Mouse (Mus musculus) macrophage (primary cell): ENCODE results near the gene Acox1. TPM values are rescaled to one million over a fixed set of nuclear protein-coding genes. Genes with fewer than 3 reads are reported as not detected.

Source experiments
- H3K27ac ChIP-seq: fragments of 350-480 bp; formaldehyde crosslinking; 2 replicates; pipeline ENCODE4 v1.9.0; 2021
- H3K36me3 ChIP-seq: fragments of 350-480 bp; formaldehyde crosslinking; 2 replicates; pipeline ENCODE4 v1.9.0; 2021; ENCODE audit errors: inconsistent target
- H3K4me3 ChIP-seq: fragments of 350-480 bp; formaldehyde crosslinking; 2 replicates; pipeline ENCODE4 v1.9.0; 2021; ENCODE audit errors: inconsistent target
- H3K79me2 ChIP-seq: fragments of 350-480 bp; formaldehyde crosslinking; 2 replicates; pipeline ENCODE4 v1.9.0; 2021; ENCODE audit errors: inconsistent target
- WGBS: methylation state at CpG from one replicate; pipeline ENCODE4 v1.1.7; 2026; ENCODE audit warnings: inconsistent platforms; ENCODE audit not compliant: missing documents; 5-methylcytosine and 5-hydroxymethylcytosine counted together
- polyA plus RNA-seq: library from polyadenylated mRNA; stranded (reverse); fragments of 250-400 nt; gene quantifications from 3 replicates; pipeline ENCODE4 v1.2.4, GENCODE M21; 2018; ENCODE audit warnings: inconsistent platforms

Acox1 gene
- polyA plus RNA-seq, 1 experiment from 2014 or later: 66.6 TPM

DNA sequence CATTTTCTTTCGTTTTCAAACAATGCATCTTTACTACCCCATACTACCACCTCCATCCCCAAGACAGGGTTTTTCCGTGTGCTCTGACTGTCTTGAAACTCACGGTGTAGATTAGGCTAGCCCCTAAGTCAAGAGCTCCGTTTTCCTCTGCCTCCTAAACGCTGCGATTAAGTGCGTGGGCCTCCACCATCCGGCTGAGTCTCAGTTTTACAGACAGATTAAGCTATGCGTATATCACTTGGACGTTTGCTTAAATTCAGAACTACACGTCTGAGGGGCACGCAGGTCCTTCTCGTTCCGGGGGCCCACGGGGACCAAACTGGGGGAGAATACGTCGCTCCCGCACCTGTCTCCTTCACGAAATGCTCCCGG lies 60.8 kb downstream of the Acox1 start:
- WGBS: 1% methylated on average over 20 of the region's 20 CpGs
- Histone ChIP-seq H3K79me2 (peaks cover 16% of the 10 kb centered on the region; the same call in 1 of the 2 replicates), H3K36me3 (no peaks in the 10 kb centered on the region; the same call in 1 of the 2 replicates), H3K4me3 (peak overlapping the region; percentile 58), H3K27ac (no peak overlapping the region)

DNA sequence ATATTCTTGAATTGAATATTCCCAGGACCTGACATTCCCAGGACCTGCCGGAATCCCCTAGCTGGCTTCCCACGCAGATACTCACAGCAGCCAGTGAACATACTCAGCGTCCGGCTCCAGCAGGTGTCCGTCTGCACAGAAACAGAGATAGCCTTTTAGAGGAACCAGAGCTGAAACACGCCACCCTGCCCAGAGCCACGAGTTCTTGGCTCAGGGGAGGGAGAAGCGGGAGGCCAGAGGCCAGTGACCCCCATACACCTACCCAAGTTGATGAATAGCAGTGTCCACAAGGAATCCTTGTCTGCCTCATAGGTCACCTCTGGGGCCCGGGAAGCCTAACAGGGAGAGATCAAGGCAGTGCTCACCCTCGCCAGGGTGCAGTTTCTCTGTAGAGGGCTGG lies 64.7 kb downstream of the Acox1 start:
- Histone ChIP-seq H3K27ac (no peak overlapping the region), H3K36me3 (no peaks in the 10 kb centered on the region; the same call in 1 of the 2 replicates), H3K79me2 (peaks cover 25% of the 10 kb centered on the region), H3K4me3 (no peak overlapping the region)
- 92% methylated on average over 10 of the region's 10 CpGs for WGBS

DNA sequence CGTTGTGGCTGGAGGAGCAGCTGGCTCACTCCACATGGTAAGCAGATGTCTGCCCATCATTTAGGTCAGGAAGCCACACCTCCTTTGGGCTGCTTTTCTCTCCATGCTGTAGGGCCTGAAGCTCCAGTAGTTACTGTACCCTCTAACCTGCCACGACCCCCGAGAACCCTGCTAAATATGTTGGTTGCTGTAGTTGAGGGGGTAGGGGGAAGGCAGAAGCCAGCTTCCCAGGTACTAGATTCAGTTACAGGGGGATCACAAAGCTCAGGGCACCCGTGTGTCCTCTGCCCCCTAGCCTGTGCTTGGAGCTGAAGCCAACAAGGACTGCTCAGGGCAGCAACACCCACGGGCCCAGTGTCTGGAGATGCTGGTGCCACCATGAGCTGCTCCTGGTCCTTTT lies 65.3 kb downstream of the Acox1 start:
- H3K79me2 ChIP-seq: peaks cover 31% of the 10 kb centered on the region
- WGBS: 87% methylated on average over 5 of the region's 5 CpGs
- H3K4me3 ChIP-seq: no peak overlapping the region
- no peak overlapping the region for H3K27ac ChIP-seq
- peaks cover 2% of the 10 kb centered on the region; the same call in 1 of the 2 replicates for H3K36me3 ChIP-seq

DNA sequence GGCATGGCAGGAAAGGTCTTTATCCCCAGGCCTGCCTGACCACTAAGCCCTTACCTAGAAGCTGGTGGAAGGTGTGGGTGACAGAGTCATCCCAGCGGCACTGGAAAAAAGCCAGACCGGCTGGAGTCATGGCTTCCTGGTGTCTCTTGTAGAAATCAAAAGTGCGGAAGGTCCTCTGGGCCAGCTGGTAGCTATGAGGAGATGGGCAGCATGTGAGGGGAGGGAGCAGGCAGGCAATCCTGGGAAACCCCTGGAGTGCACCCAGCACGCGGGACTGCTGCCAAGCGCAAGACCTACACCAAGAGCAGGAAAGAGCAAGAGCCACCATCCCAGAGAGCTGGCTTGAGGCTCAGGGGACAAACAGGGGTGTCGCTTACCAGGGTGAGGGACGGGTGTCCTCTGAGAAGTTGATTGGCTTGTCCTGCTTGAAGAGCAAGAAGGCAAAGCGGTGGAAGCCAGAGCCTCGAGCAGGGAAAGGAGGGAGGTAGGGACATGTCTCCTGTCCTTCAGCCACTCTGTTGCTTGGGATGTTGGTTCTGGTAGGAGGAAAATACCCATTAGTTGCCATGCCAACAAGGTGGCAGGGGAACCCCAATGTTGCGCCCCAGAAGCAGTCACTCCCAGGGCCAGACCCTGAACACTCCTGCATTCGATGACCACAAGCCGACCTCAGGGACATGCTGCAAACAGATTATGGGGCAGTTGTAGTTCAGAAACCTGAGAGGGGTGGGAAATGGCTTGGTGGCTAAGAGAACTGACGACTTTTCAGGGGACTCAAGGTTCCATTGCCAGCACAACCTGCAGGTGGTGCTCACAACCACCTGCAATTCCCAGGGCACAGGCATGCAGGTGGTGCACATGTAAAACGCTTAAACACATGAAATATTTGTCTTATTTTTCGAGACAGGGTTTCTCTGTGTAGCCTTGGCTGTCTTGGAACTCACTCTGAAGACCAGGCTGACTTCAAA lies 66.2 kb downstream of the Acox1 start:
- WGBS: 82% methylated on average over 16 of the region's 16 CpGs
- H3K36me3 ChIP-seq: peaks cover 10% of the 10 kb centered on the region
- no peak overlapping the region for H3K27ac ChIP-seq

DNA sequence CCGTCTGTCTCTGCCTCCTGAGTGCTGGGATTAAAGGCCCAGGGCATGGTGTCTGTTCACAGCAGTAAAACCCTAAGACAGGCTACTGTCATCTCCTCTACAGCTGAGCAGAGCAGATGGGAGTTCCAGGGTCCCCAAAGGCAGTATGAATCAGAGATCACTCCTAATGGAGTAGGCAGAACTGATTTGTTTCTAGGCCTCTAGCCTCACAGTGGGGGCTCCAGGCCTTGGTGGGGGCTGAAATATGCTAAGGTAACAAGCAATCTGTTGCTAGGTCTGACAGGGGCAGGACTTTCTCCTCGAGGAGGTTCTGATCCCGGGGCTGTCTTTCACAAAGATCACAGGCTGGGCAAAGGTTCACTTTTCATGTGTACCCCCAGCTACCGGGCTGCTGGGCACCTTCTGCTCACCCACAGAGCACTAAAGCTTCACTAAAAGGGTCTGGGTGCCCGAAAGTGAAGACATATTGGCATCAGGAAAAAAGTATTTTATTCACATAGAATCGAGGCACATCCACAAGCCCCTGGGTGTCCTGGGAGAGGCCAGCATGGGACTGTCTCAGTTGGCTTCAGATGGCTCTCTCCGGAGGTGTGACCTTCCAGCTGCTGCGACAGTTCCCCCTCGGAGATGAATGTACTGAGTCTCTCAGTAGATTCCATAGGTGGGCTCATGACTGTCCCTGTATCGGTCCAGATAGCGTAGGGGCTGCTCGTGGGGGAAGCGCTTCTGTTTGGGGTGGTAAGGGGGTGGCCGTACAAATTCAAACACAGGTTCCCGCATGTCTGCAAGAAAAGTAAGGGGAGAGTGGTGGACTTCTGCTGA lies 67.3 kb downstream of the Acox1 start:
- 84% methylated on average over 15 of the region's 15 CpGs for WGBS
- H3K4me3 ChIP-seq: peak overlapping the region; percentile 54
- peaks cover 18% of the 10 kb centered on the region for H3K79me2 ChIP-seq
- H3K27ac ChIP-seq: peak overlapping the region; percentile 89
- peaks cover 21% of the 10 kb centered on the region for H3K36me3 ChIP-seq

More for the DNA sequence above, 66.2 kb downstream of the Acox1 start:
- Histone ChIP-seq H3K4me3 (no peak overlapping the region), H3K79me2 (peaks cover 28% of the 10 kb centered on the region)

DNA sequence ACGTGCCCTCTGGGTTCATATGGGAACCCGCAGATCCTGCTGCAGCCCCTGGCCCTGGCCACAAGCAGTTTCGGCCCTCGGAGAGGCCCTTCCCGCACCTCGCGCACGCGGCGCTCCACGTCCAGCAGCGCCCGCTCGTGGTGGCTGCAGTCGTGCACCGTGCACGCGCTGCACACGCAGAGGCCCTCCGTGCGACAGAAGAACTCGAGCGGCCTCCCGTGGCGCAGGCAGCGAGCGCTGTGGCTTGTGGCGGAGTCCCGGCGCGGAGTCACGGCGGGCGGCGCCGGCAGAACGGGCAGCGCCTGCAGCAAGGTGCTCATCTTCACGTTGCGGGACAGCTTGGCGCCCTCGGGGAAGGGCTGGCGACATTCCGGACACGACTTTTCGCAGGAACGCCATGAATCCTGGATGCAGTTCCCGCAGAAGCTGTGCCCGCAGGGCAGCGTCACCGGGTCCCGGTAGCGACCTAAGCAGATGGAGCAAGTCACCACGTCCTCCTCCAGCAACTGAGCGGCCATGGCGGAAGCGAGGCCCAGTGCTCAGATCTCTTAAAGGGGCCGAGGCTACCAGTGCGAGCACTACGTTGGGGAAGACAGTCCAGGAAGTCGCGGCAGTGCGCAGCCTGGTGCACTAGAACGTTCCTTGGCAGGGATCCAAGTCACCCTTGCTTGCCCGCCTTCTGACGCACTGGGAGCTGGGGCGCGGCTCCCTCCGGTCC lies 68.2 kb downstream of the Acox1 start, which contains the start of gene Trim65:
TSS of gene Trim65 (minus strand) at position 641 of the 718 bp plus-strand sequence.
- Histone ChIP-seq H3K79me2 (peaks cover 18% of the 10 kb centered on the region), H3K27ac (peak within 1 kb of the TSS; percentile 89), H3K4me3 (peak within 1 kb of the TSS; percentile 54), H3K36me3 (peaks cover 30% of the 10 kb centered on the region)
- WGBS: 1% methylated on average over 68 of the region's 69 CpGs

DNA sequence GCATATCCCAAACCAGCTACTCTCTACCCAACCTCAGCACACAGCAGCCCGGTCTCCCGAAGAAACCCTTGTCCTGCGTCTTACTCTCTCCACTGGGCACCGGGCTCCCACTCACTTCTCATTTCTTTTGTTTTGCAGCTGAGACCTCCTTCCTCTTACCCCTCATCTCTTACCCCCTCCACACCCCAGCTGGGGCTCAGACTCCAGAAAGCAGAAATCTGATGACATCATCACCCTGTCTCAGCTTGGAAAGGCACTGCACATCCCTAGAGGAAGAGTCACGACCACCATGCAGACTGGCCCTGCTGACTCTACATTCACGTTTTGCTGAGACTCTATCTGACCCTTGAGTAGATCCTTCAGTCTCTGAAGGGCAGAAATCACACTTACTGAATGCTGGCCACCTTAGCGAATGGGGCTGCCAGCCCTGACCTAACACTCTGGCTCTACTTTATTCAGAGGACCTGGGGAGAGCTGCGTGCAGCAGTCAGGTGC lies 68.8 kb downstream of the Acox1 start:
- 0% methylated on average over 7 of the region's 8 CpGs for whole genome bisulfite sequencing
- Histone ChIP-seq H3K27ac (peak overlapping the region; percentile 79), H3K36me3 (peaks cover 37% of the 10 kb centered on the region), H3K79me2 (peaks cover 18% of the 10 kb centered on the region), H3K4me3 (peak overlapping the region; percentile 34)

DNA sequence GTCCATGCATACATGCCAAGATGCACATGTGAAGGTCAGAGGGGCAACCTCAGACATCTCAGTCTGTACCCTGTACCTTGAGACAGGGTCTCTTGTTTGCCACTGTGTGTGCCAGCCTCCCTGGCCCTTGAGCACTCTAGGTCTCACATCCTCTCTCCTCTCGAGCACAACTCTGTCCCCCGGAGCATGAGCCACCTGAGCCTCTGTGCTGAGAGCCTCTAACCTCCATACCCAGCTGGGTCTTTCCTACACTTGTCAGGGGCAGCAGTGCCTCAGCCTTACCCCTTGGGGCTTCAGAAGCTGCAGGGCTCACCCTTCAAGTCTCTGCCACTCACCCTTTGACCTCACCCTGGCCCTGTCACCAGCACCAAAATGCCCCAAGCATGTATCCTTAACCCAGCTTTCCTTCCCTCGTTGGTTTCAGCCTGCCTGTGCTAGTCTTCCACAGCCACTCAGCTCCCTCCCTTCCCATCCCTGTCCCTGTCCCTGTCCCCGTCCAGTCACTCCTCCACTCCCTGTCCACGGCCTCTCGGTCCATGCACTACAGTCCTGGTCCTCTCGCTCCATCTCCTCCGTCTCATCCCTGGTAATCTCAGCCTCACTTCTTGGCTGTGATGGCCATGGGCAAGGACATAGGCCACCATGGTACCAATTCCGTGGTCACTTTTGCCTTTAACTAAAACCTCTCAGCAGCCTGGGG lies 69.6 kb downstream of the Acox1 start:
- peak overlapping the region; percentile 34 for H3K4me3 ChIP-seq
- 77% methylated on average over 9 of the region's 9 CpGs for WGBS
- peaks cover 45% of the 10 kb centered on the region for H3K36me3 ChIP-seq
- peaks cover 18% of the 10 kb centered on the region for H3K79me2 ChIP-seq
- H3K27ac ChIP-seq: peak overlapping the region; percentile 79

DNA sequence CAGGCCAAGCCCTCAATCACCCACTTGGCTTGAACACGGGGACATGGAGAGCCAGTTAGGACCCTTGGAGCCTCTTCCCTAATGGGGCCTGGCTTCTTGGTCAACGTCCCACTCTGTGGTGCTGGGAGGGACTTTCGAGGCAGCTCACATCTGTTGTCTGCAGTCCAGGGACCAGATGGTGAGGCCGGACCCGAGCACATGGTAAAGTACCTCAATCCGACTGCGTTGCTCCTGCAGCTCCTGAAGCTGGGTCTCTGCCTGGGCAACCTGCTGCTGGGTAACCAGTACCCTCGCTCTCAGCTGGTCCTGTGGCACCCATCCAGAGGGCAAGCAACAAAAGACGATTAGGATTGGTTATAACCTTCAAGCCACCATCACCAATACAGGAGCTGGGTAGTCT lies 70.9 kb downstream of the Acox1 start:
- peaks cover 57% of the 10 kb centered on the region for H3K36me3 ChIP-seq

DNA sequence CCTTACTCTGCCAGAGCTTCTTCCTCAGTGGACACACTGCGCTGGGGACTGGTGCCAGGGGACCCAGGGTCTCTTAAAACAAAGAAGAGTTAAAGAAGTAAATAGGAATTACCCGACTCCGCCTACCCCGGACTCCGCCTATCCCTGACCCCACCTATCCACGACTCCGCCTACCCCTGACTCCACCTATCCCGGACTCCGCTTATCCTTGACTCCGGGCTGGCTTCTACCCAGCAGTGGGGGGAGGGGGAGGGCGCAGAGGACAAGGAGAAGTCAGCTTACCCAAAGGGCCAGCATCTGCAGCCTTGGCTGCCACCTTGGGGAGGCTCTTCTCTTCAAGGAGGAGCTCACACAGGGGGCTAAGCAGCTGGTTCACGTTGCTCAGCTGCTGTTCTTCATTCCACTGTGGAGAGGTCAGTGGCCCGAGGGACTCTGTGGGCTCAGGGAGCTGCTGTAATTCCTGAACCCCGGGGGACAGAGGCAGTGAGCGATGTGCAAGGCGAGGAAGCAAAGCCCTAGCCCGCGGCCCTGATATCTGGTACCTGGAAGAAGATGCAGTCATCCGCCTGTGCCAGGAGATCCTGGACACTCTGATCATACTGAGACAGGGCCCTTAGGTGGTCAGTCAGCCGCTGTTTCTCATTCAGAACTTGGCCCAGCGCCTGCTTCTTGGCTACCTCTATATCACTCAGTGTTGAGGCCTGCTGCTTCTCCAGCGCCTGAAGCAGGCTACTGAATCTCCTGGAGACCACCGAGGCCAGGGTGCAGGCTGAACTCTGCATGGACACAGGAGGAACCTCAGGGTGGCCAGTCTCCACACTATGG lies 71.5 kb downstream of the Acox1 start, which contains the start of gene Trim47:
TSS of gene Trim47 (minus strand) at position 55 of the 825 bp plus-strand sequence.
- Histone ChIP-seq H3K36me3 (peaks cover 63% of the 10 kb centered on the region), H3K79me2 (peaks cover 18% of the 10 kb centered on the region), H3K27ac (no peak within 1 kb of the TSS), H3K4me3 (no peak within 1 kb of the TSS)
- 79% methylated on average over 23 of the region's 23 CpGs for WGBS

More for the DNA sequence above, 70.9 kb downstream of the Acox1 start:
- Histone ChIP-seq H3K79me2 (peaks cover 18% of the 10 kb centered on the region), H3K27ac (no peak overlapping the region), H3K4me3 (no peak overlapping the region)
- WGBS: 90% methylated on average over 9 of the region's 9 CpGs

DNA sequence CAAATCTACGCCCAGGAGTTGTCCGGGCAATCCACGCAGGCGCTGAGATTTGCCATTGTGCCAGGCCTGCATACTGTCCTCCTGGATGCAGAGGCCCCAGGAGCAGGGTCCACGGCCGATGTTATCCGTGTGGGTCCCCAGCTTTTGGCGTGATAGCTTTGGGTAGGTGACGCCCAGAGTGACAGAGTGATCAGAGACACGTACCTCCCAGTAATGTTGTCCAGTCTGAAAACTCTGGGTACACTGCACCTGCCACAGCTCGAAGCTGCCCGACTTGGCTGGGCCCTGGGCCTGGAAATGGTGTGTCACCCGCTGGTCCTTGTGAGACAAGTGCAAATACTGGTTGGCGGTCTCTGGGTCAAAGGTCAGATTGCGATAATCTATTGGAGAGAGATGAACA lies 72.6 kb downstream of the Acox1 start:
- Histone ChIP-seq H3K36me3 (peaks cover 68% of the 10 kb centered on the region), H3K4me3 (no peak overlapping the region), H3K79me2 (peaks cover 18% of the 10 kb centered on the region), H3K27ac (no peak overlapping the region)
- 98% methylated on average over 15 of the region's 15 CpGs for WGBS
